Mouse (Mus musculus): Measurements from ENCODE around the gene Kpna2.
A peak's percentile ranks its signal among the peaks of the same experiment; 100 is the strongest.
"Not testable (repeated sequence)": the region's sequence is repeated elsewhere in the genome, so short reads cannot be mapped to it uniquely, and the experiment has no call there.

Gene Kpna2

GRCm38 (mm10) chr11:107019318-107019717, 20.0 kb upstream of the Kpna2 start:
- no peak for DNase-seq (ENCODE audit: extremely low read depth, low read depth)

- no peak for DNase-seq (ENCODE audit: extremely low read depth, low read depth)
Observed at GRCm38 (mm10) chr11:107018606-107019005, 19.3 kb upstream of the Kpna2 start.

DNA sequence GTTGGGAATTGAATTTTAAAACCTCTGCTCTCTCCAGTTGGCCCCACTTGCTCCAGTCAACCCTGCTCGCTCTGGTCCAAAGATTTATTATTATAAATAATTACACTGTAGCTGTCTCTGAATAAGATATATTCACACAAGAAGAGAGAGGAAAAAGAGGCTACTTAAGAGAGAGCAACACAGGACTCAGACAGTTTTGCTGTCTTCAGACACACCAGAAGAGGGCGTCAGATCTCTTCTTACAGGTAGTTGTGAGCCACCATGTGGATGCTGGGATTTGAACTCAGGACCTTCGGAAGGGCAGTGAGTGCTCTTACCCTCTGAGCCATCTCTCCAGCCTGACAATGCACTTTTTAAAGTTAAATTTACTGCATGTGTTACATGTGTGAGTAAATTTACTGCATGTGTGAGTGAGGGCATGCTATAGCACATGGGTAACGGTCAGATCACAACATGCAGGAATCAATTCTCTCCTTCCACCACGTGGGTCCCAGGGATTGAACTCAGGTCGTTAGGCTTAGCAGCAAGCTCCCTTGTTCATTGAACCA, 18.1 kb upstream of the Kpna2 start:
- no peak for DNase-seq (ENCODE audit: extremely low read depth, low read depth)

GRCm38 (mm10) chr11:107016893-107017292, 17.6 kb upstream of the Kpna2 start:
- DNase-seq (ENCODE audit: extremely low read depth, low read depth), result no peak

DNA sequence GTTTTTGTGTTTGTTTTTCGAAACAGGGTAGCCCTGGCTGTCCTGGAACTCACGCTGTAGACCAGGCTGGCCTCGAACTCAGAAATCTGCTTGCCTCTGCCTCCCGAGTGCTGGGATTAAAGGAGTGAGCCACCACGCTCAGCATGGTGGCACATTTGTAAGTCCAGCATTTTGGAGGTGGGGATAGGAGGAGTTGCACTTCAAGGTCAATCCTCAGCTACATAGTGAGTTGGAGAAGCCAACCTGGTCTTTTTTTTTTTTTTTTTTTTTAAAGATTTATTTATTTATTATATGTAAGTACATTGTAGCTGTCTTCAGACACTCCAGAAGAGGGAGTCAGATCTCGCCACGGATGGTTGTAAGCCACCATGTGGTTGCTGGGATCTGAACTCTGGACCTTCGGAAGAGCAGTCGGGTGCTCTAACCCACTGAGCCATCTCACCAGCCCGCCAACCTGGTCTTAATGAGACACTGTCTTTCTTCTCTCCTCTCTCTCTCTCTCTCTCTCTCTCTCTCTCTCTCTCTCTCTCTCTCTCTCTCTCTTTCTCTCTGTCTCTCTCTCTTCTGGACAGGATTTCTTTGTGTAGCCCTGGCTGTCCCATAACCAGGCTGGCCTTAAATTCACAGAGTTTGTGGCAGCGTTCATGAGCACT, 16.3 kb upstream of the Kpna2 start:
- DNase-seq (ENCODE audit: extremely low read depth, low read depth), result not testable (repeated sequence)

- DNase-seq (ENCODE audit: extremely low read depth, low read depth), result no peak
Observed at GRCm38 (mm10) chr11:107014597-107015309, 15.4 kb upstream of the Kpna2 start.

- DNase-seq (ENCODE audit: extremely low read depth, low read depth), result no peak
Observed at GRCm38 (mm10) chr11:107014020-107014585, 14.8 kb upstream of the Kpna2 start.

DNA sequence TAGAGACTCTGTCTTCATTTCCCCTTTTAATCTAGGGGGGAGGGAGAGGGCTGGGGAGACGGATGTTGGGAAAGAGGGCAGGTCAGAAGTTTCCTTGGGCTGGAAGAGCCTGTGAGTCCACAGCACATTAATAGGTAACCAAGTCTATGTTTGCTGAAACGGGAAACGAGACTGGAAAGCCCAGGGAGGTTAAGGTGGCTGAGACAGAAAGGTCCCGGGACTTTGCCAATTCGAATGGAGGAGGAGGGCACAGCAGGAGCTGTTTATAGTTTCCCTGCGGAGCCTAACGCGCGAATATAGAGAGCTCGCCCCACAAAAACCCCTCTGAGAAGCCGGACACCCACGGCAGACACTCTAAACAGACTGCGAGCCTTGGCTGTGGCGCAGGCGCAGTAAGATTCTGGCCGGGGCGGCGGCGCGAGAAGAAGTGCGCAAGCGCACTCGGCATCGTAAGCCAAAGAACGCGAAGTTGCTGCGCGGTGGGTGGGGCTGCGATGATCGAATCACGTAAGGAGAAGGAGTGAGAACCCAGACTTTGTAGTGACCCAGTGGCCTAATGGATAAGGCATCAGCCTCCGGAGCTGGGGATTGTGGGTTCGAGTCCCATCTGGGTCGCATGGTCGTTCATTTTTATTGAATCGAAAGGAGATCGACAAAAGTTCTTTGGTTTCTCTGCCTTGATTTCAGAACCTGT, 13.1 kb upstream of the Kpna2 start:
- peak; percentile 77 for DNase-seq (ENCODE audit: extremely low read depth, low read depth)

DNA sequence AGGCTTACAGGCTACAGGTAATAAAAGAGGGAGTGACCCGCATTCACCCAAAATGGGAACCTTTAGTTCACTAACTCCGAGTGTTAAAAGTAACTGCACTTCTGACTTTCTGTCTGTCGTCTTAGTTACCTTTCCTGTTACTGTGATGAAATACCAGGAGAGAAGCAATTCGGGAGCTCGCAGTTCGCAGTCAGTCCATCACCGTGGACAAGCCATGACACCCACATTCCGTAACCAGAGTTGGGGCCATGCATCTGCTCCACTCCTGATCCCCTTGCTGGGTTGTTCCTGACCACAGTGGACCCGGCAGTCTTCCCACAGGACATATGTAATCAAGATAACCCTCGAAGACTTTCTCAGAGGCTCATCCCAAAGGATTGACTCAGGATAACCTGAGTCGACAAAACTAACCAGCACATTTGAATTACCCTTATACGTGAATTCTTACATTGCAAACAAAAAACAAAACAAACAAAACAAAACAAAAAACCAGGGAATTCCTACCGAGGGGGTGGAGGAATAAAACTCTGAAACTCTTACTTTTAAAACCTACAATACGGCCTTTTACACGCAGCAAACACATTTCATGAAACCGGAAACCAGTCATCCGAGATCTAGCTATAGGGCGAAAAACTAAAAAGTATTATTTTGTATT, 12.5 kb upstream of the Kpna2 start:
- no peak for DNase-seq (ENCODE audit: extremely low read depth, low read depth)

GRCm38 (mm10) chr11:107011171-107011570, 11.8 kb upstream of the Kpna2 start:
- DNase-seq (ENCODE audit: extremely low read depth, low read depth), result no peak

GRCm38 (mm10) chr11:107010447-107010846, 11.1 kb upstream of the Kpna2 start:
- DNase-seq (ENCODE audit: extremely low read depth, low read depth), result no peak

DNA sequence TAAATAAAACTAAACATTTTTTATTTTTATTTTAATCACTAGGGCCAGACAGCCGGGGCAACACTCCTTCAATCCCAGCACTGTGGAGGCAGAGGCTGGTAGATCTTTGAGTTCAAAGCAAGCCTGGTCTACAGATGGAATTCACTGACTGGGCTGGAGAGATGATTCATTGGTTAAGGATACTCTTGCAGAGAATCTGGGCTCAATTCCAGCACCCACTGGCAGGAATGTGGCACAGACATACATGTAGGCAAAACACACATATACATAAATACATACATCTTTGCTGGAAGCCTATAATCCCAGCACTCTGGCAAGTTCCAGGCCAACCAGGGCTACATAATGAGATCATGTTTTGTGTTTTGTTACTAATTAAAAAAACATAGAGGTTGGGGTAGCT, 6.2 kb upstream of the Kpna2 start:
- no peak for DNase-seq (ENCODE audit: extremely low read depth, low read depth)

DNA sequence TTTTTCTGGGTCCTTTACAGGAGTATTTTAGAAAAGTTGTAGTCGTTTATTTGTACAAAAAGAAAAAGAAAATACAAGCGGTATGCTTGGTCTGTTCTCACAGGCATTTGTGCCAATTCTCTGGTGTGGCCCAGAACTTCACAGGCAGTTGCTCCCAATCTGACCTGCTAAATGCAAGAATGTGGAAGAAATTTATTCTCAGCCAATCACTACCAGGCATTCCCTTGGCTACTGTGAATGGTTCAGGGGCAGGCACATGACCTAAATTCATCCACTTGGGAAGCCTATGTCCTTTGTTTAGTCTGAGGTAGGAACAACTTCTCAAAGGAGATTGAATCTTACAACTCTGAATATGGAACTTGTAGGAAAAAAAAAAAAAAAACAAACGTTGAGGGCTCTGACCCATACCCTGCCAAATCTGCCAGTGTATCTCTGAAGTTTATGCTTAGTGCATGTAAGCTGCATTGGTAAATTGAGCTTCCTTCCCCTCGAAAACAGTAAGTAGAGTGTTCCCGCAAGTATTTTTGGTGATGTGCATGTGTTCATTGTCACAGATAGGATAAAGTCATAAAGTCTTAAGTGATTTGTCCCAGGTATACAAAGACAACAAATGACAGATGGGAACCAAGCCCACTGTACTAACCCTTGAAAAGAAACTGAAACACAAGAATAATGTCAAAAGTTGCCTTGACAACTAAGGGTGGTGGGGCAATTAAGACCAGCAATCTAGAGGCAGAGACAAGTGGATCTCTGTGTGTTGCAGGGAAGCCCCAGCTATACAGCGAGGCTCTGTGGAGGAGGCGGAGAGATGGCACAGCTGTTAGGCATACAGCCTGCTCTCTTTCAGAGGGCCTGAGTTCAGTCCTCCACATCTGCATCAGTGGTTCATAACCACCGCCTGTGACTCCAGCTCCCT, 2.7 kb upstream of the Kpna2 start:
- no peak for DNase-seq (ENCODE audit: extremely low read depth, low read depth)

DNA sequence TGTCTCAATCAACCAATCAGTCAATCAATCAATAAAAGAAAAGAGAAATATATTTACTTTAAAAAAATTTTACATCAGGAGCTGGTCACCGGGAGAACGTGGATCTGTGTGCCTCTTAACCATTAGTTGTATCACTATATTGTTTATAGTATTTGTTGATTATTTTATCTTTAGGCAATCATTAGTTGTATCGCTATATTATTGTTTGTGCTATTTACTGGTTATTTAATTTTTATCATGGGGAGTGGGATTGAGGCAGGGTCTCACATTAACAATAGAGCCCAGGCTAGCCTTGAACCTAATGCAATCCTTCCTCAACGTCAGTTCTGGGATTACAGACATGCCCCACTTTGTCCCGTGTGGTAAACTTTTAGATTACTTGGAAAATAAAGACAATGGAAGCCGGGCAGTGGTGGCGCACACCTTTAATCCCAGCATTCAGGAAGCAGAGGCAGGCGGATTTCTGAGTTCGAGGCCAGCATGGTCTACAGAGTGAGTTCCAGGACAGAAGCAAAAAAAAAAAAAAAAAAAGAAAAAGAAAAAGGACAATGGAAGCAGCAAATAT, 690 bp upstream of the Kpna2 start:
- DNase-seq (ENCODE audit: extremely low read depth, low read depth), result no peak

- DNase-seq (ENCODE audit: extremely low read depth, low read depth), result no peak
Observed at GRCm38 (mm10) chr11:106998651-106999150, 640 bp downstream of the Kpna2 start.

GRCm38 (mm10) chr11:106997976-106998375, 1.4 kb downstream of the Kpna2 start:
- no peak for DNase-seq (ENCODE audit: extremely low read depth, low read depth)

- not testable (repeated sequence) for DNase-seq (ENCODE audit: extremely low read depth, low read depth)
Observed at GRCm38 (mm10) chr11:106996492-106996891, 2.8 kb downstream of the Kpna2 start.

DNA sequence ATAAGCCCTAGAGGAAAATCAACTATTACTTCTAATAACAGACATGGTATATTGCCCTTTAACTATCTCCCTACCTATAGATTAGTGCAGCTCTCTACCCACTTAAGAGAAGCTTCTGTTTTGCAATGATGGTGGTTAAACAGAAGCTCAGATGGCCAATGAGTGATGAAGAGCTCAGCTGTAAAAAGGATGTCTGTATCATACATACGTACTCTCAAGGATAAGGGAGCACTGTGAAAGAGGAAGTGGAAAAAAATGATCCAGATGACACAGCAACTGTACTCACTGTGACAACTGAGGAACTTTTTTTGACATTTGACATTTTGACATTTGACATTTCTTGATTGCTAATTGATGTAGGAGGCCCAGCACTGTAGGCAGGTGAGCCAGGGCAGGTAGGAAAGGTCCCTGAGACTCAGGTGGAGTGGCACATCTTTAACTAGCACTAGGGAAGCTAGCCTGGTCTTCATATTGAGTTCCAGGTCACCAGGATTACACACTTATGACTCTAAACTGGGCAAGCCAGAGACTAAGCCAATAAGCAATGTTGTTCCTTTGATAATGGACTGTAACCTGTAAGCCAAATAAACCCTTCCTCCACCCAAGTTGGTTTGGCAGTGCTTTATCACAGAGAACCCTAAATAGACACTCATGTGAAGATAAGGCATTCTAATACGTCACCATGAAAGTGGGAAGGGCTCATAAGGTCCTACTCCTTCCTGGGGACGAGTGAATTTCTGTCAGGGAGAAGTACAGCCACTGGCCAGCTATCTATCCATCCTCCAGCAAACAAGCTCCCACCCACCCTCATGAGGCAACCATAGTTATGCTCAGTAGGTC, 4.9 kb downstream of the Kpna2 start:
- DNase-seq (ENCODE audit: extremely low read depth, low read depth), result no peak

- DNase-seq (ENCODE audit: extremely low read depth, low read depth), result no peak
Observed at GRCm38 (mm10) chr11:106987384-106987783, 12.0 kb downstream of the Kpna2 start.
